29 mouse cellular contexts compared by ENCODE assay signal in genomic region chr8:4263105-4263791, GRCm38 (mm10). TPM values are rescaled to one million over a fixed set of nuclear protein-coding genes. Genes with fewer than 3 reads are reported as not detected.
DNase-seq lines count a peak whose midpoint lies in the region; ATAC-seq and TF ChIP-seq lines count a peak whose summit lies in the region.
"Had no signal": no experiment of that assay in that cellular context is flagged by ENCODE, and none has a peak within 500 bp of the region (broad histone marks: within the 10 kb centered on the region; RNA-seq: fewer than 3 reads in every experiment).

No protein-coding gene starts in this region.

- no peak overlapping the region for H3K9ac ChIP-seq in forebrain, embryonic 14.5 days (ENCODE audit: low read length)
- H3K9ac ChIP-seq: embryonic facial prominence, embryonic 15.5 days; forebrain, embryonic 13.5 days; heart, embryonic 12.5 days; liver, embryonic 14.5 days; midbrain, embryonic 13.5 days had no signal

- H3K4me2 ChIP-seq in forebrain, embryonic 14.5 days (ENCODE audit: low read length): no peak overlapping the region
- H3K4me2 ChIP-seq: embryonic facial prominence, embryonic 15.5 days; forebrain, embryonic 13.5 days; heart, embryonic 12.5 days; hindbrain, embryonic 13.5 days; midbrain, embryonic 13.5 days had no signal

- no peak for TF ChIP-seq POLR2A in bone marrow macrophage, adult 2 months (IDR thresholded peaks at IDR 0.05; ENCODE audit: borderline replicate concordance, low read depth, low read length)

- peaks cover 18% of the 10 kb centered on the region for H3K4me1 ChIP-seq in bone marrow macrophage, adult 2 months (ENCODE audit: control insufficient read depth, insufficient read depth, low read length)
- H3K4me1 ChIP-seq in forebrain, embryonic 14.5 days (ENCODE audit: control insufficient read depth, insufficient read depth, low read length): 0 out of 2 replicates have a peak, but pooled peaks cover 3% of the 10 kb centered on the region

- peak; percentile 48 for ATAC-seq in frontal cortex, adult (ENCODE audit: low TSS enrichment)
- no peak for ATAC-seq in forebrain, embryonic 14.5 days
- ATAC-seq: forebrain, embryonic 13.5 days; intestine, embryonic 16.5 days; midbrain, embryonic 13.5 days; Patski had no signal

- 90% methylated on average over 8 of the region's 8 CpGs for WGBS in forebrain, embryonic 14.5 days

- H3K27ac ChIP-seq in bone marrow macrophage, adult 2 months (ENCODE audit: insufficient read depth, low read depth, low read length): peak overlapping the region; percentile 38
- no peak overlapping the region for H3K27ac ChIP-seq in forebrain, embryonic 14.5 days (ENCODE audit: low read depth, low read length)
- H3K27ac ChIP-seq: embryonic facial prominence, embryonic 10.5 days; embryonic facial prominence, embryonic 15.5 days; forebrain, embryonic 13.5 days; heart, adult 2 months; hindbrain, embryonic 13.5 days; liver, embryonic 14.5 days; macrophage; midbrain, embryonic 13.5 days had no signal

- H3K36me3 ChIP-seq in forebrain, embryonic 14.5 days (ENCODE audit: control insufficient read depth, insufficient read depth, low read length): peaks cover 83% of the 10 kb centered on the region

- DNase-seq in frontal cortex, postnatal 10 days (ENCODE audit: low spot score in 2 of 2): no peak
- peak; percentile 66 for DNase-seq in right cerebral cortex, adult 18-20 months
- no peak for DNase-seq in right cerebral cortex, postnatal 14 days
- DNase-seq in testis, postnatal 14 days (ENCODE audit: low spot score): peak; percentile 80
- DNase-seq in forebrain, embryonic 14.5 days (ENCODE audit: low spot score): no peak
- DNase-seq: adrenal gland, postnatal 25 days; cerebellum, adult 2 months; cerebellum, postnatal 14 days; heart, adult 2 months; heart, postnatal 4 days; kidney, adult 8-10 months; kidney, postnatal 14 days; liver; lung, adult 2 months; lung, postnatal 10 days; spleen, adult 18-20 months had no signal

- TF ChIP-seq CTCF in bone marrow macrophage, adult 2 months (IDR thresholded peaks at IDR 0.05; ENCODE audit: low read depth, low read length): no peak

- H3K27me3 ChIP-seq in forebrain, embryonic 14.5 days (replicated peaks; ENCODE audit: control insufficient read depth, insufficient read depth, low read length): no peaks in the 10 kb centered on the region
- H3K27me3 ChIP-seq: CH12.LX; embryonic facial prominence, embryonic 15.5 days; forebrain, embryonic 13.5 days; heart, embryonic 12.5 days; hindbrain, embryonic 13.5 days; midbrain, embryonic 13.5 days; Patski had no signal

- no peaks in the 10 kb centered on the region for H3K9me3 ChIP-seq in forebrain, embryonic 14.5 days (replicated peaks; ENCODE audit: control insufficient read depth, low read length)
- H3K9me3 ChIP-seq: embryonic facial prominence, embryonic 10.5 days; embryonic facial prominence, embryonic 15.5 days; forebrain, embryonic 13.5 days; heart, embryonic 12.5 days; hindbrain, embryonic 13.5 days; midbrain, embryonic 13.5 days had no signal

- no peak overlapping the region for H3K4me3 ChIP-seq in bone marrow macrophage, adult 2 months (ENCODE audit: insufficient read depth, low read length)
- no peak overlapping the region for H3K4me3 ChIP-seq in forebrain, embryonic 14.5 days (ENCODE audit: low read depth, low read length)
- H3K4me3 ChIP-seq: embryonic facial prominence, embryonic 10.5 days; embryonic facial prominence, embryonic 15.5 days; forebrain, embryonic 13.5 days; heart, adult 2 months; heart, embryonic 12.5 days; hindbrain, embryonic 13.5 days; midbrain, embryonic 13.5 days had no signal

RNA-seq across cellular contexts. Expression of gene Ctxn1, which starts 4.2 kb away (rescaled TPM):
- 0.67 and 0.76 TPM in 2 replicates for polyA plus RNA-seq in bone marrow macrophage, adult 2 months (2012; ENCODE audit: insufficient read depth, insufficient read length, missing spikeins)
- polyA plus RNA-seq in forebrain, embryonic 14.5 days (2014; fragmentation: Nextera tagmentation; extraction: Ambion mirVana): 236 and 302 TPM in 2 replicates
- polyA plus RNA-seq: macrophage had no signal

RNA-seq across cellular contexts. Expression of gene Snapc2, which starts 10.4 kb away (rescaled TPM):
- 17.6 and 20.7 TPM in 2 replicates for polyA plus RNA-seq in bone marrow macrophage, adult 2 months (2012; ENCODE audit: insufficient read depth, insufficient read length, missing spikeins)
- polyA plus RNA-seq in forebrain, embryonic 14.5 days (2014; fragmentation: Nextera tagmentation; extraction: Ambion mirVana): 59.9 and 81.8 TPM in 2 replicates

RNA-seq across cellular contexts. Expression of gene Timm44, which starts 12.5 kb away (rescaled TPM):
- 55.0 and 65.8 TPM in 2 replicates for polyA plus RNA-seq in bone marrow macrophage, adult 2 months (2012; ENCODE audit: insufficient read depth, insufficient read length, missing spikeins)
- 49.9 and 51.3 TPM in 2 replicates for polyA plus RNA-seq in forebrain, embryonic 14.5 days (2014; fragmentation: Nextera tagmentation; extraction: Ambion mirVana)

RNA-seq across cellular contexts. Expression of gene Tgfbr3l, which starts 15.2 kb away (rescaled TPM):
- polyA plus RNA-seq in bone marrow macrophage, adult 2 months (2012; ENCODE audit: insufficient read depth, insufficient read length, missing spikeins): 3.6 and 4.4 TPM in 2 replicates
- polyA plus RNA-seq in forebrain, embryonic 14.5 days (2014; fragmentation: Nextera tagmentation; extraction: Ambion mirVana): 2.1 and 2.8 TPM in 2 replicates

RNA-seq across cellular contexts. Expression of gene Gm49320, which starts 24.6 kb away (rescaled TPM):
- polyA plus RNA-seq in bone marrow macrophage, adult 2 months (2012; ENCODE audit: insufficient read depth, insufficient read length, missing spikeins): not detected in 2 replicates
- 0.51 TPM in 1 of 2 replicates, not detected in the other for polyA plus RNA-seq in forebrain, embryonic 14.5 days (2014; fragmentation: Nextera tagmentation; extraction: Ambion mirVana)
- polyA plus RNA-seq: heart, embryonic 12.5 days; Patski had no signal

Comparison
In these comparisons a context has a peak if more than half of its experiments do, and no peak if none do; other contexts are left out.
1. DNase-seq: peak in right cerebral cortex, adult 18-20 months (single experiment) and testis, postnatal 14 days (single experiment); none in frontal cortex, postnatal 10 days (0 of 2), right cerebral cortex, postnatal 14 days (single experiment) and forebrain, embryonic 14.5 days (single experiment).
2. RNA of gene Ctxn1, which starts 4.2 kb away (polyA plus RNA-seq): 236 to 302 TPM in forebrain, embryonic 14.5 days; 0.67 to 0.76 TPM in bone marrow macrophage, adult 2 months; every median in the first group is over 100 times any median in the second.